Mouse (Mus musculus) kidney, adult 2 months (tissue): ENCODE data around the gene Kcna2.

Experiments
- CTCF ChIP-seq: fragments of 200-500 bp; conservative IDR thresholded peaks from 2 replicates; pipeline ENCODE4 v1.5.1; 2011; ENCODE audit warnings: low read depth, mild to moderate bottlenecking, control low read depth, low read length, moderate library complexity, mixed read lengths; ENCODE audit not compliant: insufficient read depth, insufficient read length
- POLR2A ChIP-seq: fragments of 200-500 bp; IDR thresholded peaks from one replicate; pipeline ENCODE4 v1.6.1; 2011; ENCODE audit warnings: low read depth, low read length, control low read depth

GRCm38 (mm10) chr3:107130661-107131326 is 29.8 kb downstream of the Kcna2 start:
- no peak for TF ChIP-seq CTCF
- no peak for TF ChIP-seq POLR2A
